Mouse (Mus musculus): ENCODE data around the gene Col4a1. TPM values are rescaled to one million over a fixed set of nuclear protein-coding genes. Genes with fewer than 3 reads are reported as not detected.

Col4a1 gene
- polyA plus RNA-seq, 1 experiment from 2014 or later = 103 TPM

DNA sequence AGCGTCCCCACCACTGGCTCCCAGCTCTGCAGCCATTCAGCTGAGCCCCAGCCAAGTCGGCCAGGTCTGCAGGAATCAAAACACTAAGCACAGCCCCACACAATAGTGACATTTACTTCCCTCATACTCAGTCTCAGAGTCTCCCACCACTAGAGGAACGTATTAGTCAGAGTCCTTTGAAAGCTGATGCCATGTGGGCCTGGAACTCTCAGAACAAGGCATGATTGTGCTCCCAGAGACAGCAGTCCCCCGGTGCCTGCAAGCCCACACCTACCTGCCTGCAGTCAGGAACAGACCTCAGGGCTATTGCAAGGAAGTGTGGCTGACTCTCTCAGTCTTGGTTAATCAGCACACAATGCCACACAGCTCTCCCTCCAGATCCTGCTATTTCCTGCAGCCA, 147.0 kb downstream of the Col4a1 start:
- 23% methylated on average over 4 of the region's 4 CpGs for WGBS
- H3K9me3 ChIP-seq (ENCODE audit: control insufficient read depth, low read length) = no peaks in the 10 kb centered on the region
- H3K4me1 ChIP-seq (ENCODE audit: control insufficient read depth, insufficient read depth, low read length) = peaks cover 6% of the 10 kb centered on the region; the same call in 1 of the 2 replicates
- H3K36me3 ChIP-seq (ENCODE audit: control insufficient read depth, insufficient read depth, low read length) = no peaks in the 10 kb centered on the region
- peak; percentile 57 for DNase-seq (ENCODE audit: low spot score)
- no peak overlapping the region for H3K9ac ChIP-seq (ENCODE audit: low read length)
- no peak overlapping the region for H3K4me3 ChIP-seq (ENCODE audit: low read depth, low read length)
- H3K27me3 ChIP-seq (ENCODE audit: control insufficient read depth, insufficient read depth, low read length) = no peaks in the 10 kb centered on the region
- H3K27ac ChIP-seq (replicated peaks; ENCODE audit: low read depth, low read length) = peak overlapping the region; percentile 90
- peak; percentile 92 for ATAC-seq (ENCODE audit: insufficient number of reproducible peaks, low FRiP score, low TSS enrichment, low read depth)
- no peak overlapping the region; the same call in 1 of the 2 replicates for H3K4me2 ChIP-seq (ENCODE audit: low read depth, severe bottlenecking)

DNA sequence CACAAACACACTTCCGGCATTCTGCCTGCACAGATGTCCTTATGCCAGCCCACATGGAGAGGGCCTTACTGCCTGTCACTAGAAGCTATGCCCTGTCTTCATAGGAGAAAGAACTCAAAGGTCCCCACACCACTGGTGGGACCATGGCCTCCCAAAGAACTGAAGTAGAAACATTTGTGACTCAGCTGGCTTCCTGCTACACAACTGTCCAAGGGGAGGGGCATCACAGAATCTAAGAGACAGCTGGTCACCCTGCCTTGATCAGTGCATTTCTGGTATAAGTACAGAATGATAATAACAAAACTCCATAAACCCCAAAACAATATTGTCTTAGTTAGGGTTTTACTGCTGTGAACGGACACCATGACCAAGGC, 156.3 kb downstream of the Col4a1 start:
- Histone ChIP-seq H3K27ac (replicated peaks; ENCODE audit: low read depth, low read length) (no peak overlapping the region), H3K9me3 (ENCODE audit: control insufficient read depth, low read length) (no peaks in the 10 kb centered on the region), H3K4me2 (ENCODE audit: low read depth, severe bottlenecking) (no peak overlapping the region), H3K4me3 (ENCODE audit: low read depth, low read length) (no peak overlapping the region), H3K36me3 (ENCODE audit: control insufficient read depth, insufficient read depth, low read length) (no peaks in the 10 kb centered on the region), H3K27me3 (ENCODE audit: control insufficient read depth, insufficient read depth, low read length) (no peaks in the 10 kb centered on the region), H3K9ac (ENCODE audit: low read length) (no peak overlapping the region), H3K4me1 (ENCODE audit: control insufficient read depth, insufficient read depth, low read length) (no peaks in the 10 kb centered on the region)
- ATAC-seq (ENCODE audit: insufficient number of reproducible peaks, low FRiP score, low TSS enrichment, low read depth) (no peak), DNase-seq (ENCODE audit: low spot score) (no peak)
- 88% methylated on average over 2 of the region's 2 CpGs for WGBS

GRCm38 (mm10) chr8:11155579-11156318, 156.9 kb downstream of the Col4a1 start:
- Histone ChIP-seq H3K4me2 (ENCODE audit: low read depth, severe bottlenecking) (no peak overlapping the region), H3K9me3 (ENCODE audit: control insufficient read depth, low read length) (no peaks in the 10 kb centered on the region), H3K4me1 (ENCODE audit: control insufficient read depth, insufficient read depth, low read length) (no peaks in the 10 kb centered on the region), H3K27ac (replicated peaks; ENCODE audit: low read depth, low read length) (no peak overlapping the region), H3K9ac (ENCODE audit: low read length) (no peak overlapping the region), H3K36me3 (ENCODE audit: control insufficient read depth, insufficient read depth, low read length) (no peaks in the 10 kb centered on the region), H3K4me3 (ENCODE audit: low read depth, low read length) (no peak overlapping the region), H3K27me3 (ENCODE audit: control insufficient read depth, insufficient read depth, low read length) (no peaks in the 10 kb centered on the region)
- ATAC-seq (ENCODE audit: insufficient number of reproducible peaks, low FRiP score, low TSS enrichment, low read depth) (no peak), DNase-seq (ENCODE audit: low spot score) (no peak)
- WGBS = 92% methylated on average over 9 of the region's 9 CpGs

DNA sequence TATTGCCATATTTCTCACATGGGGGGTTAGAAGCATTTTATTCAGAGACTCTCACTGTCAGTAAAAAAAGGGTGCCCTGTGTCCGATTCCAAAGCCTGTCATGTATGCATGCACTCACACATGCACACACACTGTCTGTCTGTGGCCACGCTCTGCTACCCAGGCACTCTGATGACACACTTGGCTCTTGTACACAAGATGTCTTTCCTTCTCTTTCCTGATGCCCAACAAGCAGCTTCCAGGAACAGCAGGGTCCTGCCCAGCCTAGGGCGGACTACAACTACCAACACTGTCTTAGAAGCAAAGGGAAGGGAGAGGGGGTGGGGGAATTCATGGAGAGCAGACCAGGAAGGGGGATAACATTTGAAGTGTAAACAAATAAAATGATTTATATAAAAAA, 162.4 kb downstream of the Col4a1 start:
- no peak overlapping the region for H3K4me3 ChIP-seq (ENCODE audit: low read depth, low read length)
- no peak overlapping the region for H3K27ac ChIP-seq (replicated peaks; ENCODE audit: low read depth, low read length)
- H3K4me1 ChIP-seq (ENCODE audit: control insufficient read depth, insufficient read depth, low read length) = no peaks in the 10 kb centered on the region
- no peak for ATAC-seq (ENCODE audit: insufficient number of reproducible peaks, low FRiP score, low TSS enrichment, low read depth)
- no peak for DNase-seq (ENCODE audit: low spot score)
- WGBS = 86% methylated on average over 3 of the region's 3 CpGs
- H3K36me3 ChIP-seq (ENCODE audit: control insufficient read depth, insufficient read depth, low read length) = no peaks in the 10 kb centered on the region
- no peak overlapping the region for H3K4me2 ChIP-seq (ENCODE audit: low read depth, severe bottlenecking)
- no peaks in the 10 kb centered on the region for H3K27me3 ChIP-seq (ENCODE audit: control insufficient read depth, insufficient read depth, low read length)
- H3K9ac ChIP-seq (ENCODE audit: low read length) = no peak overlapping the region
- H3K9me3 ChIP-seq (ENCODE audit: control insufficient read depth, low read length) = no peaks in the 10 kb centered on the region

DNA sequence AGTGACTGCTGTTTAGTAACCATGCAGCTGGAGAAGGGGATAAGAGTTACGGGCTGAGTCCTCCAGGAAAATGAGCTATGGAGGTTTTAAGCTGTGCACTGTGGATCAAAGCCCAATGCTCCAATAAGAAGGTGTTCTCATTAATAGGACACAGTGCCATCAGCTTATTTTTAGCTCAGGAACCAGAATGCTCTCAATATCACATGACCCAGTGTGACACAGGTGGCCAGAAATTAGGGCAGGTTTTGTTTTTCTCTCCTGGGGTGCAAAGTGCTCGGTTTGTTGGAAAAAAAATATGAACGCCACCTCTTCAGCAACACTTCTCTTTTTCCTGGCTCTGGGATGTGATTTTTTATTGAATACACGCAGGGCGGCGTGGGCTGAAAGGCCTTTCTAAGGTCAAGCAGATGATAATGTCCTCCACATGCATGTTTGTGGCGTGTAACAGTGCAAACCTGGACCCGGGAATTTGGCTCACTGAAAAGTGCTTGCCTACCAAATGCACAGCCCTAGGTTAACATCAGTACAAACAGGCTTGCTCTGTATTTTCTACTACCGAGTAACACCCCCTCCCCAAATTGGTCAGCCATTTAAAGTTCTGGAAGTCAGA, 163.3 kb downstream of the Col4a1 start:
- WGBS = 89% methylated on average over 9 of the region's 9 CpGs
- no peak for ATAC-seq (ENCODE audit: insufficient number of reproducible peaks, low FRiP score, low TSS enrichment, low read depth)

GRCm38 (mm10) chr8:11148797-11149196, 163.8 kb downstream of the Col4a1 start:
- Histone ChIP-seq H3K4me3 (ENCODE audit: low read depth, low read length) (no peak overlapping the region), H3K36me3 (ENCODE audit: control insufficient read depth, insufficient read depth, low read length) (no peaks in the 10 kb centered on the region), H3K27me3 (ENCODE audit: control insufficient read depth, insufficient read depth, low read length) (no peaks in the 10 kb centered on the region), H3K4me1 (ENCODE audit: control insufficient read depth, insufficient read depth, low read length) (no peaks in the 10 kb centered on the region), H3K9me3 (ENCODE audit: control insufficient read depth, low read length) (no peaks in the 10 kb centered on the region), H3K27ac (replicated peaks; ENCODE audit: low read depth, low read length) (no peak overlapping the region), H3K4me2 (ENCODE audit: low read depth, severe bottlenecking) (no peak overlapping the region), H3K9ac (ENCODE audit: low read length) (no peak overlapping the region)
- ATAC-seq (ENCODE audit: insufficient number of reproducible peaks, low FRiP score, low TSS enrichment, low read depth) = no peak
- DNase-seq (ENCODE audit: low spot score) = no peak
- 85% methylated on average over 8 of the region's 8 CpGs for WGBS

More for the DNA sequence above, 163.3 kb downstream of the Col4a1 start:
- no peaks in the 10 kb centered on the region for H3K4me1 ChIP-seq (ENCODE audit: control insufficient read depth, insufficient read depth, low read length)
- H3K9ac ChIP-seq (ENCODE audit: low read length) = no peak overlapping the region
- no peaks in the 10 kb centered on the region for H3K36me3 ChIP-seq (ENCODE audit: control insufficient read depth, insufficient read depth, low read length)
- H3K4me3 ChIP-seq (ENCODE audit: low read depth, low read length) = no peak overlapping the region
- no peaks in the 10 kb centered on the region for H3K9me3 ChIP-seq (ENCODE audit: control insufficient read depth, low read length)
- H3K4me2 ChIP-seq (ENCODE audit: low read depth, severe bottlenecking) = no peak overlapping the region
- H3K27me3 ChIP-seq (ENCODE audit: control insufficient read depth, insufficient read depth, low read length) = no peaks in the 10 kb centered on the region
- no peak for DNase-seq (ENCODE audit: low spot score)
- no peak overlapping the region for H3K27ac ChIP-seq (replicated peaks; ENCODE audit: low read depth, low read length)

Other genes with a start within 250 kb of the Col4a1 start
- 26.5 and 28.4 TPM in 2 replicates for gene Col4a2, start within 50 bp of the Col4a1 start, polyA plus RNA-seq (2014; fragmentation: Nextera tagmentation; extraction: Ambion mirVana)
- 0.61 and 0.71 TPM in 2 replicates for gene Rab20, start 165.9 kb upstream of the Col4a1 start, polyA plus RNA-seq (2014; fragmentation: Nextera tagmentation; extraction: Ambion mirVana)
- gene Naxd, start 184.7 kb upstream of the Col4a1 start, polyA plus RNA-seq (2014; fragmentation: Nextera tagmentation; extraction: Ambion mirVana) = 94.7 and 107 TPM in 2 replicates
- 16.9 and 17.8 TPM in 2 replicates for gene Cars2, start 238.0 kb upstream of the Col4a1 start, polyA plus RNA-seq (2014; fragmentation: Nextera tagmentation; extraction: Ambion mirVana)
- 53.7 and 55.9 TPM in 2 replicates for gene Ing1, start 242.7 kb upstream of the Col4a1 start, polyA plus RNA-seq (2014; fragmentation: Nextera tagmentation; extraction: Ambion mirVana)

All from limb, embryonic 11.5 days (tissue).